Mouse (Mus musculus): ENCODE data around the gene Bcas3. TPM values are rescaled to one million over a fixed set of nuclear protein-coding genes. Genes with fewer than 3 reads are reported as not detected.

Gene Bcas3
- polyA plus RNA-seq, 1 experiment from 2014 or later, result 16.6 TPM

GRCm38 (mm10) chr11:85380046-85380445, 27.1 kb downstream of the Bcas3 start:
- no peaks in the 10 kb centered on the region for H3K36me3 ChIP-seq
- WGBS, result 8% methylated on average over 1 of the region's 1 CpGs
- H3K4me2 ChIP-seq, result no peak overlapping the region
- H3K4me3 ChIP-seq, result no peak overlapping the region
- no peak overlapping the region for H3K27ac ChIP-seq
- no peak for ATAC-seq (replicated peaks; ENCODE audit: insufficient number of reproducible peaks, insufficient read depth, low FRiP score, low read depth)
- no peaks in the 10 kb centered on the region for H3K27me3 ChIP-seq
- no peaks in the 10 kb centered on the region for H3K9me3 ChIP-seq (replicated peaks)
- H3K4me1 ChIP-seq (replicated peaks), result no peaks in the 10 kb centered on the region
- no peak overlapping the region for H3K9ac ChIP-seq

GRCm38 (mm10) chr11:85382055-85382454, 29.1 kb downstream of the Bcas3 start:
- WGBS, result 18% methylated on average over 4 of the region's 4 CpGs
- H3K36me3 ChIP-seq, result no peaks in the 10 kb centered on the region
- H3K4me1 ChIP-seq (replicated peaks), result no peaks in the 10 kb centered on the region
- no peaks in the 10 kb centered on the region for H3K27me3 ChIP-seq
- no peak overlapping the region for H3K4me3 ChIP-seq
- no peak; the same call in 1 of the 2 replicates for ATAC-seq (replicated peaks; ENCODE audit: insufficient number of reproducible peaks, insufficient read depth, low FRiP score, low read depth)
- no peak overlapping the region for H3K4me2 ChIP-seq
- H3K9me3 ChIP-seq (replicated peaks), result no peaks in the 10 kb centered on the region
- H3K27ac ChIP-seq, result no peak overlapping the region
- no peak overlapping the region for H3K9ac ChIP-seq

- H3K36me3 ChIP-seq, result no peaks in the 10 kb centered on the region
- no peak for ATAC-seq (replicated peaks; ENCODE audit: insufficient number of reproducible peaks, insufficient read depth, low FRiP score, low read depth)
- H3K4me2 ChIP-seq, result no peak overlapping the region
- no peaks in the 10 kb centered on the region for H3K9me3 ChIP-seq (replicated peaks)
- H3K27ac ChIP-seq, result no peak overlapping the region
- 73% methylated on average over 7 of the region's 7 CpGs for WGBS
- H3K9ac ChIP-seq, result no peak overlapping the region
- H3K4me3 ChIP-seq, result no peak overlapping the region
- H3K4me1 ChIP-seq (replicated peaks), result no peaks in the 10 kb centered on the region
- H3K27me3 ChIP-seq, result no peaks in the 10 kb centered on the region
These were observed 31.2 kb downstream of the Bcas3 start for GRCm38 (mm10) chr11:85383975-85384821.

GRCm38 (mm10) chr11:85392179-85392863, 39.4 kb downstream of the Bcas3 start:
- 72% methylated on average over 12 of the region's 12 CpGs for WGBS
- H3K4me3 ChIP-seq, result no peak overlapping the region
- no peak overlapping the region for H3K9ac ChIP-seq
- no peaks in the 10 kb centered on the region for H3K9me3 ChIP-seq (replicated peaks)
- H3K27me3 ChIP-seq, result no peaks in the 10 kb centered on the region
- H3K27ac ChIP-seq, result no peak overlapping the region
- no peak overlapping the region for H3K4me2 ChIP-seq
- ATAC-seq (replicated peaks; ENCODE audit: insufficient number of reproducible peaks, insufficient read depth, low FRiP score, low read depth), result no peak
- no peaks in the 10 kb centered on the region for H3K36me3 ChIP-seq
- no peaks in the 10 kb centered on the region; the same call in 1 of the 2 replicates for H3K4me1 ChIP-seq (replicated peaks)

GRCm38 (mm10) chr11:85392864-85393220, 39.9 kb downstream of the Bcas3 start:
- Histone ChIP-seq H3K4me1 (replicated peaks) (no peaks in the 10 kb centered on the region; the same call in 1 of the 2 replicates), H3K27ac (no peak overlapping the region), H3K4me2 (no peak overlapping the region), H3K27me3 (no peaks in the 10 kb centered on the region), H3K36me3 (no peaks in the 10 kb centered on the region), H3K9me3 (replicated peaks) (no peaks in the 10 kb centered on the region), H3K4me3 (no peak overlapping the region), H3K9ac (no peak overlapping the region)
- WGBS, result 63% methylated on average over 9 of the region's 9 CpGs
- ATAC-seq (replicated peaks; ENCODE audit: insufficient number of reproducible peaks, insufficient read depth, low FRiP score, low read depth), result no peak

- H3K27ac ChIP-seq, result no peak overlapping the region
- no peaks in the 10 kb centered on the region for H3K36me3 ChIP-seq
- no peak overlapping the region for H3K4me2 ChIP-seq
- no peaks in the 10 kb centered on the region for H3K27me3 ChIP-seq
- H3K4me3 ChIP-seq, result no peak overlapping the region
- H3K4me1 ChIP-seq (replicated peaks), result no peaks in the 10 kb centered on the region; the same call in 1 of the 2 replicates
- no peak overlapping the region for H3K9ac ChIP-seq
- ATAC-seq (replicated peaks; ENCODE audit: insufficient number of reproducible peaks, insufficient read depth, low FRiP score, low read depth), result no peak
- 59% methylated on average over 3 of the region's 3 CpGs for WGBS
- no peaks in the 10 kb centered on the region for H3K9me3 ChIP-seq (replicated peaks)
These were observed 41.0 kb downstream of the Bcas3 start for GRCm38 (mm10) chr11:85393990-85394389.

- no peak overlapping the region for H3K27ac ChIP-seq
- WGBS, result 64% methylated on average over 7 of the region's 7 CpGs
- no peak for ATAC-seq (replicated peaks; ENCODE audit: insufficient number of reproducible peaks, insufficient read depth, low FRiP score, low read depth)
These were observed 42.4 kb downstream of the Bcas3 start for GRCm38 (mm10) chr11:85395361-85395760.

GRCm38 (mm10) chr11:85406531-85406930, 53.6 kb downstream of the Bcas3 start:
- no peak overlapping the region for H3K4me2 ChIP-seq
- H3K4me3 ChIP-seq, result no peak overlapping the region
- H3K9ac ChIP-seq, result no peak overlapping the region
- H3K27ac ChIP-seq, result no peak overlapping the region
- no peaks in the 10 kb centered on the region for H3K9me3 ChIP-seq (replicated peaks)
- H3K4me1 ChIP-seq (replicated peaks), result no peaks in the 10 kb centered on the region
- WGBS, result 25% methylated on average over 3 of the region's 3 CpGs
- H3K27me3 ChIP-seq, result no peaks in the 10 kb centered on the region
- no peaks in the 10 kb centered on the region for H3K36me3 ChIP-seq
- ATAC-seq (replicated peaks; ENCODE audit: insufficient number of reproducible peaks, insufficient read depth, low FRiP score, low read depth), result no peak

More at GRCm38 (mm10) chr11:85395361-85395760, 42.4 kb downstream of the Bcas3 start:
- Histone ChIP-seq H3K36me3 (no peaks in the 10 kb centered on the region), H3K4me3 (no peak overlapping the region), H3K27me3 (no peaks in the 10 kb centered on the region), H3K4me2 (no peak overlapping the region), H3K9me3 (replicated peaks) (no peaks in the 10 kb centered on the region), H3K9ac (no peak overlapping the region), H3K4me1 (replicated peaks) (no peaks in the 10 kb centered on the region; the same call in 1 of the 2 replicates)

- H3K4me3 ChIP-seq, result no peak overlapping the region
- H3K27ac ChIP-seq, result no peak overlapping the region
- no peaks in the 10 kb centered on the region for H3K27me3 ChIP-seq
- WGBS, result 81% methylated on average over 3 of the region's 3 CpGs
- H3K9me3 ChIP-seq (replicated peaks), result no peaks in the 10 kb centered on the region
- no peak for ATAC-seq (replicated peaks; ENCODE audit: insufficient number of reproducible peaks, insufficient read depth, low FRiP score, low read depth)
- no peak overlapping the region for H3K4me2 ChIP-seq
- no peak overlapping the region for H3K9ac ChIP-seq
- no peaks in the 10 kb centered on the region for H3K36me3 ChIP-seq
- H3K4me1 ChIP-seq (replicated peaks), result no peaks in the 10 kb centered on the region
These were observed 54.7 kb downstream of the Bcas3 start for GRCm38 (mm10) chr11:85407700-85408099.

GRCm38 (mm10) chr11:85412319-85412718, 59.4 kb downstream of the Bcas3 start:
- WGBS, result 39% methylated on average over 7 of the region's 7 CpGs
- Histone ChIP-seq H3K4me1 (replicated peaks) (no peaks in the 10 kb centered on the region), H3K4me2 (no peak overlapping the region), H3K4me3 (no peak overlapping the region), H3K27me3 (no peaks in the 10 kb centered on the region), H3K9ac (no peak overlapping the region), H3K36me3 (no peaks in the 10 kb centered on the region), H3K9me3 (replicated peaks) (no peaks in the 10 kb centered on the region), H3K27ac (no peak overlapping the region)
- ATAC-seq (replicated peaks; ENCODE audit: insufficient number of reproducible peaks, insufficient read depth, low FRiP score, low read depth), result no peak

GRCm38 (mm10) chr11:85414476-85414875, 61.5 kb downstream of the Bcas3 start:
- no peak overlapping the region for H3K9ac ChIP-seq
- no peak overlapping the region for H3K27ac ChIP-seq
- H3K27me3 ChIP-seq, result no peaks in the 10 kb centered on the region
- H3K9me3 ChIP-seq (replicated peaks), result no peaks in the 10 kb centered on the region
- no peak overlapping the region for H3K4me3 ChIP-seq
- no peaks in the 10 kb centered on the region for H3K4me1 ChIP-seq (replicated peaks)
- no peak for ATAC-seq (replicated peaks; ENCODE audit: insufficient number of reproducible peaks, insufficient read depth, low FRiP score, low read depth)
- WGBS, result 89% methylated on average over 1 of the region's 1 CpGs
- H3K4me2 ChIP-seq, result no peak overlapping the region
- H3K36me3 ChIP-seq, result no peaks in the 10 kb centered on the region

All from heart, embryonic 15.5 days (tissue).